Mouse (Mus musculus) heart, adult 2 months (tissue): ENCODE data around the gene Fuz.

ENCODE experiments used
- CTCF ChIP-seq: fragments of 200-600 bp; IDR thresholded peaks from 2 replicates; pipeline ENCODE4 v1.8.1; 2022; ENCODE audit warnings: antibody characterized with exemption, mild to moderate bottlenecking, moderate library complexity
- EP300 ChIP-seq: fragments of 200-500 bp; IDR thresholded peaks from 2 replicates; pipeline ENCODE4 v1.6.1; 2011; ENCODE audit warnings: low read depth, low read length, control low read depth; ENCODE audit not compliant: insufficient read depth
- POLR2A ChIP-seq: fragments of 200-500 bp; IDR thresholded peaks from 2 replicates; pipeline ENCODE4 v1.6.1; 2011; ENCODE audit warnings: mild to moderate bottlenecking, low read depth, low read length, control low read depth; ENCODE audit not compliant: insufficient read depth

DNA sequence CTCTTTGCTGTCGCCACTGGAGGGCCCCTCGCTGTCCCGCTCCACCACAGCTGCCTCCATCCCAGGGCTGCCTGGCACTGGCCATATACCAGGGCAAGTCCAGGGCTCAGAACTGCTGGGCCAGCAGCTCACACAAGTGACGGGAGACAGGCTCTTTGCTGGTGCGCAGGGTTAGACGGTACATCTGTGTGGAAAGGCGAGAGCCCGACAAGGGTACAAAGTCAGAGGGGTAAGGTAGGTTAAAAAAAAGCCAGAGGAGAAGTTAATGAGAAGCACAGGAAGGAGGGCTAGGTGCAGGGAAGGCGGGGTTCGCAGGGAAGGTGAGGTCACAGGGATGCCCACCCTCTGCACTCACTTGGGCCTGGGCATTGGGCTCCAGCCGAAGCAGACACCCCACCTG, 4.8 kb downstream of the Fuz start:
- TF ChIP-seq CTCF, result no peak
- no peak for TF ChIP-seq POLR2A
- TF ChIP-seq EP300, result no peak
